Mouse (Mus musculus) testis, adult 2 months (tissue): Measurements from ENCODE around the gene B3galnt2.

Source experiments
- CTCF ChIP-seq: fragments of 200-500 bp; IDR thresholded peaks from 2 replicates; pipeline ENCODE4 v1.5.1; 2012; ENCODE audit warnings: low read depth, mild to moderate bottlenecking, inconsistent platforms, low read length, moderate library complexity; ENCODE audit not compliant: control insufficient read depth, insufficient read depth, insufficient replicate concordance
- POLR2A ChIP-seq: fragments of 200-500 bp; IDR thresholded peaks from 2 replicates; pipeline ENCODE4 v1.6.1; 2012; ENCODE audit warnings: low read depth, mild to moderate bottlenecking, inconsistent platforms, low read length, moderate library complexity; ENCODE audit not compliant: control insufficient read depth

DNA sequence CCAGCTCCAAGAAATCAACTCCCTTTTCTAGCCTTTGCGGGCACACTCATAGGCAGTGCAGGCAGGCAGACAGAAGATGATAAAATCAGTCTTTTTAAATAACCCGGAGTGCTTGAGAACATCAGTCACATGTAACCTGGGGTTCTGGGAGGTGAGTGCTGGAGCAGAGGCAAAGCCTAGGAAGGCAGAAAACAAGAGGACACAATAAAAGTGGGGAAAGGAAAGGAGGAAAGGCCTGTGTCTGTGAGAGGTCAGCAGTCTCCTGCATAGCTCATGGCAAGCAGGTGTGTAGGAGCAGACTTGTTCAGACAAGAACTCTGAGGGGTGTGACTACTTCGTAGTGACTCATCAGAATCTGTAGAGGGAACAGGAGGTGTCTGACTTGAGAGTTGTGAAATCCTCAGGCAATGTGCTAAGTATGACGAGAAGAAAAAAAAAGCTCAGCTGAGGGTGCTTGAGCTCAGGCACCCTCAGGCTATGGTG, 14.4 kb downstream of the B3galnt2 start:
- TF ChIP-seq POLR2A (no peak), CTCF (no peak)
